Mouse (Mus musculus): ENCODE results near the gene Taco1. TPM values are rescaled to one million over a fixed set of nuclear protein-coding genes. Genes with fewer than 3 reads are reported as not detected.

The Taco1 gene
- polyA plus RNA-seq, 1 experiment from 2014 or later: 8.8 TPM

DNA sequence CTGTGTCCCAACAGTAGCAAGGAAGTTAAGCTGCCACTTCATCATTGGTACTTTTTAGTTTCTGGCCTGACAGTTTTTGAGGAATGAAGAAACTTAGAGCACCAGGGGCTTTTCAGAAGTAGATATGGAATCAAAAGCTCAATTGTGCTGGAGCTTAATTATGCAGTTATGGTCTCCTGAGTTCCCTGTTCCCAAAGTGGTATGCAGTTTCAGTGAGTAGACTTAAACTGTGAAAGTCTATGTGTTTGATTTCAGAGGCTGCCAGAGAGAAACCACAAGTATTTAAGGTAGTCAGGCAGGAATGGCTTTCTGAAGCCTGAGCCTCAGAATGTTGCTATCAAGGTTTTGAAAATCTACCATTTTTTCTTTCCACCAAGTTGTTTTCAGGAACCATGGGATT, 45.8 kb downstream of the Taco1 start:
- no peak overlapping the region for H3K4me2 ChIP-seq (ENCODE audit: low read depth, low read length, severe bottlenecking)
- H3K9me3 ChIP-seq (ENCODE audit: control insufficient read depth, low read length): no peaks in the 10 kb centered on the region
- ATAC-seq (replicated peaks; ENCODE audit: low FRiP score) (no peak), DNase-seq (ENCODE audit: low spot score) (no peak)
- H3K9ac ChIP-seq (ENCODE audit: low read length): no peak overlapping the region
- no peaks in the 10 kb centered on the region for H3K4me1 ChIP-seq (replicated peaks; ENCODE audit: control insufficient read depth, insufficient read depth, low read length)
- H3K27me3 ChIP-seq (ENCODE audit: control insufficient read depth, insufficient read depth, low read length): no peaks in the 10 kb centered on the region
- no peaks in the 10 kb centered on the region; the same call in 1 of the 2 replicates for H3K36me3 ChIP-seq (ENCODE audit: control insufficient read depth, insufficient read depth, low read length)
- H3K4me3 ChIP-seq (ENCODE audit: low read depth, low read length): no peak overlapping the region
- H3K27ac ChIP-seq (ENCODE audit: low read depth, low read length): no peak overlapping the region

DNA sequence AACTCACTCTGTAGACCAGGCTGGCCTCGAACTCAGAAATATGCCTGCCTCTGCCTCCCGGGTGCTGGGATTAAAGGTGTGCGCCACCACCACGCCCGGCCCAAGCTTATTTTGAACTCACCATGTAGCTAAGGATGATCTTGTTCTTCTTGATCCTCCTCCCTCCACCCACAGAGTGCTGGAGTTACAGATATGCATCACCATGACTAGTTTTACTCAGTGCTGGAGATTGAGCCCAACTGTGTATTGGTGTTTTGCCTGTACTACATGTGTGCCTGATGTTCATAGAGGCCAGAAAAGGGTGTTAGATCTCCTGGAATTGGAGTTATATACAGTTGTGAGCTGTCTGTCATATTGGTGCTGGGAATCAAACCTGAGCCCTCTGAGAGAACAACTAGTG, 56.4 kb downstream of the Taco1 start:
- H3K27me3 ChIP-seq (ENCODE audit: control insufficient read depth, insufficient read depth, low read length): no peaks in the 10 kb centered on the region
- DNase-seq (ENCODE audit: low spot score): no peak
- H3K4me1 ChIP-seq (replicated peaks; ENCODE audit: control insufficient read depth, insufficient read depth, low read length): no peaks in the 10 kb centered on the region
- no peak overlapping the region for H3K4me2 ChIP-seq (ENCODE audit: low read depth, low read length, severe bottlenecking)
- ATAC-seq (replicated peaks; ENCODE audit: low FRiP score): no peak
- peaks cover 3% of the 10 kb centered on the region; the same call in 1 of the 2 replicates for H3K36me3 ChIP-seq (ENCODE audit: control insufficient read depth, insufficient read depth, low read length)
- WGBS: 93% methylated on average over 5 of the region's 5 CpGs
- H3K4me3 ChIP-seq (ENCODE audit: low read depth, low read length): no peak overlapping the region
- no peak overlapping the region for H3K27ac ChIP-seq (ENCODE audit: low read depth, low read length)
- H3K9ac ChIP-seq (ENCODE audit: low read length): no peak overlapping the region
- no peaks in the 10 kb centered on the region for H3K9me3 ChIP-seq (ENCODE audit: control insufficient read depth, low read length)

DNA sequence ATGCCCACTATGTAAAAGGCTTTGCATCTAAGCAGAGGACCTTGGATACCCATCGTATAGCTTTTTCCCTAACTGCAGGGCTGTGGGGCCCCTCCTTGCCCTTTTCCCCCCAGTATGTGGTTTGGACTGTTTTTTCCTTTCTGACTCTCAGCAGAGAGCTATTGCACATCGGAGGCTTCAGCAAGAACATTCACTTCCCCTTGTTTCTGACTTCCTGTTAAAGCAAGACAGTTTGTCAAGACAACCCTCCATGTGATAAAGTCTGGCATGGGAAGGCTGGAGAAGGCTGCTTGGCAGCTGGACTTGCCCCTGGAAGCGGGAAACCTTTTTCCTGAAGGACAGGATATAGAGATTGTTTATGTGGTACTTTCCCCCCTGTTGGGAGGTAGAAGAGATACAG, 56.9 kb downstream of the Taco1 start:
- ATAC-seq (replicated peaks; ENCODE audit: low FRiP score) (no peak), DNase-seq (ENCODE audit: low spot score) (no peak)
- Histone ChIP-seq H3K4me2 (ENCODE audit: low read depth, low read length, severe bottlenecking) (no peak overlapping the region), H3K27me3 (ENCODE audit: control insufficient read depth, insufficient read depth, low read length) (no peaks in the 10 kb centered on the region), H3K4me3 (ENCODE audit: low read depth, low read length) (no peak overlapping the region), H3K36me3 (ENCODE audit: control insufficient read depth, insufficient read depth, low read length) (peaks cover 3% of the 10 kb centered on the region; the same call in 1 of the 2 replicates), H3K9ac (ENCODE audit: low read length) (no peak overlapping the region), H3K4me1 (replicated peaks; ENCODE audit: control insufficient read depth, insufficient read depth, low read length) (no peaks in the 10 kb centered on the region), H3K27ac (ENCODE audit: low read depth, low read length) (no peak overlapping the region), H3K9me3 (ENCODE audit: control insufficient read depth, low read length) (no peaks in the 10 kb centered on the region)
- 91% methylated on average over 3 of the region's 3 CpGs for WGBS

Other genes starting within 250 kb of the Taco1 start
- 11.5 and 13.7 TPM in 2 replicates for gene Cyb561, start 112.7 kb upstream of the Taco1 start, polyA plus RNA-seq (2014; fragmentation: Nextera tagmentation; extraction: Ambion mirVana)
- 0.67 and 0.90 TPM in 2 replicates for gene Ace, start 98.1 kb upstream of the Taco1 start, polyA plus RNA-seq (2014; fragmentation: Nextera tagmentation; extraction: Ambion mirVana)
- not detected in 2 replicates for gene Ace3, start 71.4 kb upstream of the Taco1 start, polyA plus RNA-seq (2014; fragmentation: Nextera tagmentation; extraction: Ambion mirVana)
- gene Kcnh6, start 57.9 kb upstream of the Taco1 start, polyA plus RNA-seq (2014; fragmentation: Nextera tagmentation; extraction: Ambion mirVana): 0.39 and 0.41 TPM in 2 replicates
- 104 TPM in 2 replicates for gene Dcaf7, start 29.2 kb upstream of the Taco1 start, polyA plus RNA-seq (2014; fragmentation: Nextera tagmentation; extraction: Ambion mirVana)
- gene Map3k3, start 18.6 kb downstream of the Taco1 start, polyA plus RNA-seq (2014; fragmentation: Nextera tagmentation; extraction: Ambion mirVana): 20.6 and 23.5 TPM in 2 replicates
- gene Gm10840, start 94.8 kb downstream of the Taco1 start, polyA plus RNA-seq (2014; fragmentation: Nextera tagmentation; extraction: Ambion mirVana): 1.2 TPM in 1 of 2 replicates, not detected in the other
- 309 and 337 TPM in 2 replicates for gene Limd2, start 94.8 kb downstream of the Taco1 start, polyA plus RNA-seq (2014; fragmentation: Nextera tagmentation; extraction: Ambion mirVana)
- 41.8 and 43.6 TPM in 2 replicates for gene Strada, start 136.1 kb downstream of the Taco1 start, polyA plus RNA-seq (2014; fragmentation: Nextera tagmentation; extraction: Ambion mirVana)
- 70.9 and 74.1 TPM in 2 replicates for gene Ccdc47, start 150.3 kb downstream of the Taco1 start, polyA plus RNA-seq (2014; fragmentation: Nextera tagmentation; extraction: Ambion mirVana)
- gene Ddx42, start 150.9 kb downstream of the Taco1 start, polyA plus RNA-seq (2014; fragmentation: Nextera tagmentation; extraction: Ambion mirVana): 109 and 111 TPM in 2 replicates
- 70.1 and 71.1 TPM in 2 replicates for gene Ftsj3, start 190.0 kb downstream of the Taco1 start, polyA plus RNA-seq (2014; fragmentation: Nextera tagmentation; extraction: Ambion mirVana)
- 368 and 384 TPM in 2 replicates for gene Psmc5, start 190.1 kb downstream of the Taco1 start, polyA plus RNA-seq (2014; fragmentation: Nextera tagmentation; extraction: Ambion mirVana)
- 27.2 and 27.7 TPM in 2 replicates for gene Smarcd2, start 206.9 kb downstream of the Taco1 start, polyA plus RNA-seq (2014; fragmentation: Nextera tagmentation; extraction: Ambion mirVana)
- 0.15 and 0.29 TPM in 2 replicates for gene Tcam1, start 210.6 kb downstream of the Taco1 start, polyA plus RNA-seq (2014; fragmentation: Nextera tagmentation; extraction: Ambion mirVana)
- not detected in 2 replicates for gene Gh, start 235.8 kb downstream of the Taco1 start, polyA plus RNA-seq (2014; fragmentation: Nextera tagmentation; extraction: Ambion mirVana)
- 0.31 and 0.79 TPM in 2 replicates for gene Cd79b, start 248.7 kb downstream of the Taco1 start, polyA plus RNA-seq (2014; fragmentation: Nextera tagmentation; extraction: Ambion mirVana)